Mouse (Mus musculus) hindbrain, embryonic 10.5 days (tissue): Measurements from ENCODE around the gene Wasl. TPM values are rescaled to one million over a fixed set of nuclear protein-coding genes. Genes with fewer than 3 reads are reported as not detected.

Experiments
- DNase-seq: peaks from one replicate; pipeline ENCODE4 v3.0.0-alpha.2; 2017; ENCODE audit warnings: low spot score
- H3K27ac ChIP-seq: fragments of 300-500 bp; sonication (generic); 2 replicates; pipeline ENCODE4 v1.5.1; 2016; ENCODE audit warnings: mild to moderate bottlenecking, moderate library complexity
- H3K27me3 ChIP-seq: fragments of 300-500 bp; sonication (generic); 2 replicates; pipeline ENCODE4 v1.6.1; 2016; ENCODE audit warnings: mild to moderate bottlenecking; ENCODE audit not compliant: poor library complexity, insufficient read depth, severe bottlenecking
- H3K36me3 ChIP-seq: fragments of 300-500 bp; sonication (generic); 2 replicates; pipeline ENCODE4 v1.6.1; 2016; ENCODE audit warnings: mild to moderate bottlenecking, moderate library complexity
- H3K4me1 ChIP-seq: fragments of 300-500 bp; sonication (generic); replicated peaks from 2 replicates; pipeline ENCODE4 v1.6.1; 2016; ENCODE audit warnings: mild to moderate bottlenecking
- H3K4me3 ChIP-seq: fragments of 300-500 bp; sonication (generic); 2 replicates; pipeline ENCODE4 v1.5.1; 2016; ENCODE audit warnings: mild to moderate bottlenecking, moderate library complexity
- H3K9me3 ChIP-seq: fragments of 300-500 bp; sonication (generic); 2 replicates; pipeline ENCODE4 v1.6.1; 2016; ENCODE audit warnings: mild to moderate bottlenecking, moderate library complexity
- WGBS: fragments of 180-500 bp; shearing (Covaris S2); methylation state at CpG from one replicate; pipeline ENCODE4 v1.1.7; 2016; 5-methylcytosine and 5-hydroxymethylcytosine counted together
- polyA plus RNA-seq: library from polyadenylated mRNA; unstranded; fragments of >200 nt; fragmentation: Nextera tagmentation; extraction: Ambion mirVana; gene quantifications from 2 replicates; pipeline ENCODE4 v1.2.1, GENCODE M21; 2016

Gene Wasl
- polyA plus RNA-seq, 1 experiment from 2014 or later: 63.6 TPM

GRCm38 (mm10) chr6:24662483-24662882 is 2.3 kb downstream of the Wasl start:
- peak overlapping the region; percentile 89 for H3K4me3 ChIP-seq
- DNase-seq: no peak
- peaks cover 15% of the 10 kb centered on the region; the same call in 1 of the 2 replicates for H3K36me3 ChIP-seq
- WGBS: 89% methylated on average over 4 of the region's 4 CpGs
- H3K4me1 ChIP-seq: peaks cover 20% of the 10 kb centered on the region
- H3K27me3 ChIP-seq: no peaks in the 10 kb centered on the region
- no peak overlapping the region for H3K27ac ChIP-seq
- no peaks in the 10 kb centered on the region for H3K9me3 ChIP-seq

GRCm38 (mm10) chr6:24661879-24662278 is 2.9 kb downstream of the Wasl start:
- 82% methylated on average over 4 of the region's 4 CpGs for WGBS
- H3K4me3 ChIP-seq: no peak overlapping the region
- H3K36me3 ChIP-seq: peaks cover 15% of the 10 kb centered on the region; the same call in 1 of the 2 replicates
- no peaks in the 10 kb centered on the region for H3K27me3 ChIP-seq
- no peaks in the 10 kb centered on the region for H3K9me3 ChIP-seq
- no peak for DNase-seq
- no peak overlapping the region for H3K27ac ChIP-seq
- H3K4me1 ChIP-seq: peaks cover 20% of the 10 kb centered on the region

GRCm38 (mm10) chr6:24657647-24658387 is 7.0 kb downstream of the Wasl start:
- Histone ChIP-seq H3K4me3 (no peak overlapping the region), H3K36me3 (peaks cover 19% of the 10 kb centered on the region; the same call in 1 of the 2 replicates), H3K4me1 (peaks cover 15% of the 10 kb centered on the region), H3K27me3 (no peaks in the 10 kb centered on the region), H3K9me3 (no peaks in the 10 kb centered on the region), H3K27ac (no peak overlapping the region)
- peak; percentile 7 for DNase-seq
- 55% methylated on average over 10 of the region's 10 CpGs for WGBS

GRCm38 (mm10) chr6:24656094-24656493 is 8.7 kb downstream of the Wasl start:
- no peak for DNase-seq
- 88% methylated on average over 1 of the region's 1 CpGs for WGBS
- Histone ChIP-seq H3K36me3 (peaks cover 15% of the 10 kb centered on the region; the same call in 1 of the 2 replicates), H3K27ac (no peak overlapping the region), H3K4me3 (no peak overlapping the region), H3K4me1 (0 out of 2 replicates have a peak, but pooled peaks cover 4% of the 10 kb centered on the region), H3K9me3 (no peaks in the 10 kb centered on the region), H3K27me3 (no peaks in the 10 kb centered on the region)

GRCm38 (mm10) chr6:24651538-24651937 is 13.3 kb downstream of the Wasl start:
- Histone ChIP-seq H3K4me3 (no peak overlapping the region), H3K27ac (no peak overlapping the region), H3K27me3 (no peaks in the 10 kb centered on the region), H3K9me3 (no peaks in the 10 kb centered on the region), H3K36me3 (0 out of 2 replicates have a peak, but pooled peaks cover 3% of the 10 kb centered on the region), H3K4me1 (0 out of 2 replicates have a peak, but pooled peaks cover 4% of the 10 kb centered on the region)
- 71% methylated on average over 7 of the region's 7 CpGs for WGBS
- DNase-seq: no peak

- no peak overlapping the region for H3K4me3 ChIP-seq
- WGBS: 91% methylated on average over 3 of the region's 3 CpGs
- no peak for DNase-seq
Measured at GRCm38 (mm10) chr6:24650719-24651118, 14.1 kb downstream of the Wasl start.

GRCm38 (mm10) chr6:24648403-24648802 is 16.4 kb downstream of the Wasl start:
- WGBS: 95% methylated on average over 4 of the region's 4 CpGs
- no peak overlapping the region for H3K4me3 ChIP-seq
- no peaks in the 10 kb centered on the region for H3K27me3 ChIP-seq
- H3K9me3 ChIP-seq: no peaks in the 10 kb centered on the region
- DNase-seq: no peak
- peaks cover 18% of the 10 kb centered on the region for H3K36me3 ChIP-seq
- H3K27ac ChIP-seq: no peak overlapping the region
- H3K4me1 ChIP-seq: no peaks in the 10 kb centered on the region

More at GRCm38 (mm10) chr6:24650719-24651118, 14.1 kb downstream of the Wasl start:
- Histone ChIP-seq H3K9me3 (no peaks in the 10 kb centered on the region), H3K27ac (no peak overlapping the region), H3K4me1 (no peaks in the 10 kb centered on the region), H3K27me3 (no peaks in the 10 kb centered on the region), H3K36me3 (0 out of 2 replicates have a peak, but pooled peaks cover 3% of the 10 kb centered on the region)

GRCm38 (mm10) chr6:24647103-24647691 is 17.6 kb downstream of the Wasl start:
- no peak overlapping the region for H3K4me3 ChIP-seq
- H3K4me1 ChIP-seq: no peaks in the 10 kb centered on the region
- H3K9me3 ChIP-seq: no peaks in the 10 kb centered on the region
- 87% methylated on average over 4 of the region's 4 CpGs for WGBS
- H3K27me3 ChIP-seq: no peaks in the 10 kb centered on the region
- no peak for DNase-seq
- peaks cover 15% of the 10 kb centered on the region for H3K36me3 ChIP-seq
- no peak overlapping the region for H3K27ac ChIP-seq

GRCm38 (mm10) chr6:24645346-24646053 is 19.3 kb downstream of the Wasl start:
- Histone ChIP-seq H3K27me3 (no peaks in the 10 kb centered on the region), H3K27ac (no peak overlapping the region), H3K36me3 (peaks cover 15% of the 10 kb centered on the region), H3K4me3 (no peak overlapping the region), H3K4me1 (no peaks in the 10 kb centered on the region), H3K9me3 (no peaks in the 10 kb centered on the region)
- no peak for DNase-seq
- WGBS: 96% methylated on average over 6 of the region's 6 CpGs

- Histone ChIP-seq H3K4me3 (no peak overlapping the region), H3K4me1 (no peaks in the 10 kb centered on the region), H3K36me3 (peaks cover 15% of the 10 kb centered on the region), H3K27ac (no peak overlapping the region), H3K9me3 (no peaks in the 10 kb centered on the region), H3K27me3 (no peaks in the 10 kb centered on the region)
- WGBS: 96% methylated on average over 3 of the region's 3 CpGs
- DNase-seq: no peak
Measured at GRCm38 (mm10) chr6:24642960-24643359, 21.8 kb downstream of the Wasl start.

- 93% methylated on average over 2 of the region's 2 CpGs for WGBS
- Histone ChIP-seq H3K27me3 (no peaks in the 10 kb centered on the region), H3K36me3 (peaks cover 20% of the 10 kb centered on the region), H3K4me1 (no peaks in the 10 kb centered on the region), H3K27ac (no peak overlapping the region), H3K4me3 (no peak overlapping the region), H3K9me3 (no peaks in the 10 kb centered on the region)
- DNase-seq: no peak
Measured at GRCm38 (mm10) chr6:24642161-24642560, 22.6 kb downstream of the Wasl start.

GRCm38 (mm10) chr6:24641286-24641685 is 23.5 kb downstream of the Wasl start:
- H3K27me3 ChIP-seq: no peaks in the 10 kb centered on the region
- H3K27ac ChIP-seq: no peak overlapping the region
- DNase-seq: no peak
- no peaks in the 10 kb centered on the region for H3K4me1 ChIP-seq
- H3K36me3 ChIP-seq: peaks cover 20% of the 10 kb centered on the region
- no peak overlapping the region for H3K4me3 ChIP-seq
- no peaks in the 10 kb centered on the region for H3K9me3 ChIP-seq
- WGBS: 94% methylated on average over 4 of the region's 4 CpGs

GRCm38 (mm10) chr6:24635814-24636213 is 29.0 kb downstream of the Wasl start:
- WGBS: 93% methylated on average over 2 of the region's 2 CpGs

More at GRCm38 (mm10) chr6:24635814-24636213, 29.0 kb downstream of the Wasl start:
- Histone ChIP-seq H3K4me1 (no peaks in the 10 kb centered on the region), H3K9me3 (no peaks in the 10 kb centered on the region), H3K27me3 (no peaks in the 10 kb centered on the region), H3K4me3 (no peak overlapping the region), H3K36me3 (peaks cover 46% of the 10 kb centered on the region), H3K27ac (no peak overlapping the region)
- DNase-seq: no peak
